Mouse (Mus musculus) CD4-positive helper T cell, adult 2 months (primary cell): Measurements from ENCODE around the gene Cog5.
A peak's percentile ranks its signal among the peaks of the same experiment; 100 is the strongest.

ENCODE experiments used
- DNase-seq: peaks from one replicate; pipeline ENCODE4 v3.0.0-alpha.2; 2012; ENCODE audit warnings: low read depth, missing footprints, low spot score

The Cog5 gene

GRCm38 (mm10) chr12:31892771-31893170 is 238.1 kb downstream of the Cog5 start:
- DNase-seq: no peak

GRCm38 (mm10) chr12:31895095-31895734 is 240.5 kb downstream of the Cog5 start:
- DNase-seq: no peak

GRCm38 (mm10) chr12:31895888-31896287 is 241.2 kb downstream of the Cog5 start:
- DNase-seq: no peak

GRCm38 (mm10) chr12:31896295-31896694 is 241.6 kb downstream of the Cog5 start:
- no peak for DNase-seq

GRCm38 (mm10) chr12:31896986-31897385 is 242.3 kb downstream of the Cog5 start:
- DNase-seq: no peak

GRCm38 (mm10) chr12:31897456-31897855 is 242.8 kb downstream of the Cog5 start:
- no peak for DNase-seq

DNA sequence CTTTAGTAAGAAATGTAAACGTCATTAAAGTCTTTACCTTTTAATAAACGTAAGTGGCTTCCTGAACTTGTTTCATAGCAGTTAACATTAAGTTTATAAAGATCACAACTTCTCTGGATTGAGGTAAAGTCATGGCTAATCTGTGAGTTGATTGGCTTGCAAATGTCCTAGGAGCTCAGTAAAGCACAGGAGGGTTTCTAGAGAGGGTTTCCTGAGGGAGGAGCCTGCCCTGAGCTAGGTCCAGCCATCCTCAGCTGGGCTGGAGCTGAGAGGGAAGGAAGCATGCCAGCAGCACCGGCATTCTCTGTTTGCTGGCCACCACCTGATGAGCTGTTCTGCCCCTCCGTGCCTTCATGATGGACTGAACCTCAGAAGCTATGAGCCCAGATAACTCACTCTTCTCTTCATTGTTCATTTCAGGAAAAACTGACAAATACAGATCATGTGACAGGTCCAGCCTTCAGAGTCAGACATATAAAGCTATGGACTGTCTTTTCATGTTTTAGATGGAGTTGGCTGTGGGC is 245.8 kb downstream of the Cog5 start:
- no peak for DNase-seq

DNA sequence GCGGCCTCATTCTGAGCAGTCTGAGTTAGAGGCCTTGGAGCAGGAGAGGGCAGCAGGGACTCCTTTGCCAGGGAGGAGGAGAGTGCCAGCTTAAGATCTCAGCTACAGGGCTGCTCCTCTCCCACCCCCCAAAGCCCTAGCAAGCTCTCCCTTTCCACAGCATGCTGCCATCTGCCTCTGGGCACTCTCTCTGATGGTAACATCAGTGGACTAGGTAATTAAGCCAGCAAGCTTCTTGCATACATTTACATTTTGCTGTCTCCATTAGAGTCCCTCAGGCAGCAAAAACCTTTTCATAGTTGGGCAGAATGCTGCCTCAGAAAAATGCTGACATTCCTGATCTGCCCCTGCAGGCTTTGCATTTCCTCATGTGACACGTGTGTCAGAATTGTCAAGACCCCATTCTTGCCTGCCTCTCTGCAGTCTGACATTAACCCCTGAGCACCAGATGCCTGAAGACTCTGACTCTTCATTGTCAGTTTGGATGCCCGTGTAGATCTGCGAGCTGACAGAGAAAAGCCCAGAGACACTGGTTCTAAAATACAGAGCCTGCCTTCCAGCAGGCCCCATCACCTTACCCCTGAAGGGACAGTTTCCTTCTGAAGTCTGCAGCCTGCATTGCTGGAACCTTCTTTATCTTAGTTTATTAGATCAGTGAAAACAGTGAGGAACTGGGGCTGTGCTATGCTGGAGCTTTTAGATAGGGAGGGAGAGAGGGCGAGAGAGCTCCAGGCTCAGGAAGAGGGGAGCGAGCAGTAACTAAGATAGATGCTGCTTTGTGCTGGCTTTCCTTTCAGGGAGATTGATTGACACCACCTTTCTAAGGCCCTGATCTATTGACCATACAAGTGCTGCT is 251.3 kb downstream of the Cog5 start:
- no peak for DNase-seq

DNA sequence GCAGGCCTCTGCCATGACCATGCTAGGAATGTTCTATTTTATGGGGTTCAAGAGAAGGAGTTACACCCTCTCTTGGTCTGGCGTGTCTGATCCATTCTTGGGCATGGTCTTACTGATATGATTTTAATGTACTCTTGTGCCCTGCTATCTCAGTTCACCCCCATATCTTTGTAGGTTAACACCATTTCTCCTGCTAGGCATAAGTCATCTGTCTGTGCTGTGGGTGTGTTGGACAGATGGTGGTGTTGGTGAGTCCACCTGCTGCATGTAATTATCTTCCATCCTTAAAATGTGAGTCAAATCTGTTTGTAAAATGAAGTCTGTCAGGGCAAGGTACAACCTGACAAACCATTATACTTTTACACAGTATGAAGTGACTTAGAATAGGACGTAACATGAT is 252.8 kb downstream of the Cog5 start:
- no peak for DNase-seq

DNA sequence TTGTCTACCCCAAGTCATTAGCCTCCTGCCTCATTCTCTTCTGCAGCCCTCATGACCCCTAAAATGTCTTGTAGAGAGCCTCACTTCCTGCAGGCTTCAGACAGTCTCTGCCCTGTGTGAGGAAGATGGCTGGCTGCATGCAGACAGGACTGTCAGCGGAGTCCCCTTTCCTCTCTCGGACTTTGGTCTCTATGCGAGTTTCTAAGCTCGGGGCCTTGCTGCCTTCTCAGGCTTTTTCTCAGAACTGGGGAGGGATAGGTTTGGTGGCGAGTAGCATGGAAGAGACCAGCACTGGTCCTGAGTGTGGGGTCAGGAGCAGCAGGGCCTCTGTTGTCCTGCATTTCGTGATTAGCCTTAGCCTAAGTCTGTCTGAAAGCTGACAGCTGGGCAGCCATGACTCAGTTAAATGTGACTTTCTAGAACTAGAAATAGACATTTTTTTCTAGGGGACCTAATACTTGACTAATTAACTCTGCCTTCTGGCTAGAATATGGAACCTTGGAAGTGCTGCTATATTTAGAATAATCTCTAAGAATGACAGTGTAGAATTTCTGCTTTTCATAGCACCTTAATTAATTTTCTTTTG is 258.4 kb downstream of the Cog5 start:
- DNase-seq: no peak

- DNase-seq: no peak
These were observed 258.9 kb downstream of the Cog5 start for GRCm38 (mm10) chr12:31913614-31914013.

DNA sequence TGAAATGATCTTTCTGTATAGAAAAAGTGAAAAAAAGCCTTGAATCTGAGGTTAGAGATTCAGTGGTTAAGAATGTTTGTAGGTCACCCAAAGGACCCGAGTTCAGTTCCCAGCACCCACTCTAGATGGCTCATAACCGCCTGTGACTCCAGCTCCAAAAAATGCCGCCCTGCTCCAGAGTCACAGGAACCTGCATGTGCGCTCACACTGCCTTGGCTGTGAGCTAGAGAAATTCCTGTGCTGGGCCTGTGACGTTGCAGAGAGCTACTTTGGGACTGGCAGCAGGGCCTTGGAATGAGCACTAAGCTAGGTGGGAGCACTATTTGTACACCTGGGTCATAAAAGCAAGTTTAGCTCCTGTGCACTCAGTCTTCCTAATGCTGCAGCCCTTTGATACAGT is 262.0 kb downstream of the Cog5 start:
- no peak for DNase-seq

- no peak for DNase-seq
These were observed 262.6 kb downstream of the Cog5 start for GRCm38 (mm10) chr12:31917245-31917644.

- DNase-seq: no peak
These were observed 266.1 kb downstream of the Cog5 start for GRCm38 (mm10) chr12:31920464-31921405.

DNA sequence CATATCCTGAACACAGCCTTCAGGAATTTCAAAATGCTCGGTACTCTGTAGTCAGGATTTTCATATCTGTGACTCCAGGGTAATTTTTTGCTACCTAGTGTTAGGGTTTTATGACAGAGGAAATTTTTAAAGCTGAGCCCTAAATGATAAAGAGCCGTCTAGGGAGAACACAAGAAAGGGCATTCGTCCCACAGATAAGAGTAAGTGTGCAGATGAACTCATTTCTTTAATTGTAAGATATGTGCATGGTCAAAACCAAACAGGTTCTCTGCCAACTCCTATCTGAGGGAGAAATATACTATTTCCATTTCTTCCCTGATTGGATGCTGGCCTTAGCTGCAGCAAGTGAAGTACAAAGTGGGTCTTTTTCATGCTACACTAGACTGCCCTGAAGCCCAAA is 269.5 kb downstream of the Cog5 start:
- no peak for DNase-seq

- no peak for DNase-seq
These were observed 270.7 kb downstream of the Cog5 start for GRCm38 (mm10) chr12:31925343-31925742.

- peak; percentile 35 for DNase-seq
These were observed 272.0 kb downstream of the Cog5 start for GRCm38 (mm10) chr12:31926661-31927061.

- DNase-seq: no peak
These were observed 273.8 kb downstream of the Cog5 start for GRCm38 (mm10) chr12:31928498-31928897.

GRCm38 (mm10) chr12:31931818-31932217 is 277.1 kb downstream of the Cog5 start:
- DNase-seq: no peak

DNA sequence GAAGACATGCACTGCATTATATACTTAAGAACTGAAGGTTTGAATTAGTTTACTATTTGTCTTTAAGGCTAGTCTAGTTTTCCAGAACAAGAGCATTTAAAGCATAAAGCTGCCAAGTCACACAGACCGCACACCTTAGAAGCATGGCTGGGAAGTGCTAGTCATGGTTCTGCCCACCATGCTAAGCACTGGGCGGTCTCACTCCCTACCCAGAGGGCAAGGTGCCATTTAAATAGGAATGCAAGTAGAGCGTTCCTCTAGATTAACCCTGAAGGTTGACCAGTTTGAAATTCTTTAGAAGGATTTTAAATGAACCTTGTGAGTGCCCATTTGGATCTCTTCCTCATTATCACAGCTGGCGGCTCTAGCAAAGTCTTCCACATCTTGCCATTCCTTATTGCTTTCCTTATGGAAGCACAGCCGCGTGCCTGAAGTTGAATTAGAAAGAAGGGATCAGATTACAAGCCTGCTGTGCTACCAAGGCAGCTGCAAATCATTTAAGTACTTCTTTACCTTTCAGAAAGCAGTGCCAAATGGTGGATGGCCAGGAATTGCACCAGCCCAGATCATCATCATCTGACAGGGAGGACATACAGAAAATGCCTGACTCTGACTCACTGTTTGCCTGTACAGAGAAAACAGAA is 282.1 kb downstream of the Cog5 start:
- no peak for DNase-seq

DNA sequence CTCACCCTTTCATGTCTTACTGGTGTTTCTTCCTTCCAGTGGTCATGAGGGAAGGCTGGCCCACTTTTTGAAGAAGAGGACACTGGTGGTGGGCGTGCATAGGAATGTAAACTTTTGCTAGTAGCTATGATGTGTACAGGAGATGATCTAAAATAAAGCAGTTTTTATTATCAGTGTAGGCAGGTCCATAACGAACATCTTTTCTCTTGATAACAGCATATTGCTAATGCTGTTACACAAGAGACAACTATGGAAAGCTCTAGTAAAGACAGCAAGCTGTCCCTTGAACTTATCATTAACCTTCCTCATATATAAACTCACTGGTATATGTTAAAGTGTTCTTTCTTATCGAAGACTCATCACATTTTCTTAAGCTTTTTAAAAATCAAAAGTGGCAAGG is 282.9 kb downstream of the Cog5 start:
- no peak for DNase-seq
